Mouse (Mus musculus): Measurements from ENCODE around the gene Glyr1.

Glyr1 gene

GRCm38 (mm10) chr16:5049774-5050234 is at the start of gene Glyr1, which contains the start of gene Ubn1:
TSS of gene Glyr1 (minus strand) at chr16:5049863.
TSS of gene Ubn1 (plus strand) at chr16:5050057.
- DNase-seq, result peak; percentile 100

DNA sequence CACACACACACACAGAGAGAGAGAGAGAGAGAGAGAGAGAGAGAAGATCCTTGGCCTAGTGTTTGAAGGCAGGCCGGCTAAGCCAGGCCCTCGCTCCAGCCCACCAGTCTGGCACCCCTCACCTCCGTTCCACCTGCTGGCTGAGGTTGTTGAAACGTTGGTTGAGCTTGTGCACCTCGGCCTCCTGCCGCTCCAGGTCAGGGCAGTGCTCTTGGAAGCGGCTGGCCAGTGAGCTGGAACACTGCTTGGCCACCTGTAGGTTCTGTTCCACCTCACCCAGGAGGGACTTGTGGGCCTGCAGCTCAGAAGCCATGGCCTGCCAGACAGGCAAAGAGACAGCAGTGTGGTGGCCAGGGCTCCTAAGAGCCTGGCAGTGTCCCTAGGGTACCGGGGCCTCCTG is 46.8 kb upstream of the Glyr1 start:
- no peak for DNase-seq

DNA sequence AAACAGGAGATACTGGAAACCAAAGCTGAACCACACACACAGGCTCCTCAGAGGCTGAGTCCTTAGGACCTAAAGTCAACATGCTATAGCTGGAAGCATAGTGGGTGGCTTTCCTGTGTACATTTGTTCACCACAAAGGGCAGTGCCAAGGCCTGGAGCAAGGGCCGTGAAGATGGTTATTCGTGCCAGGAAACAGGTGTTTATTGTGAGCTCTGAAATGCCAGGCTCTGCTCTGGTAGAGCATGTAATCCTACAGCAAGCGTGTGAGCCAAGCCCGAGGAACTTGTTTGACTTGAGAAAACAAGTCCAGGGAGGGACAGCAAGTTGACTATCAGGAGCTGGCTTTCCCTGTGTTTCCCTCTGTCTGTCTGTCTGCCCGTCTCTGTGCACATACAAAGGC is 43.6 kb upstream of the Glyr1 start:
- DNase-seq, result no peak

DNA sequence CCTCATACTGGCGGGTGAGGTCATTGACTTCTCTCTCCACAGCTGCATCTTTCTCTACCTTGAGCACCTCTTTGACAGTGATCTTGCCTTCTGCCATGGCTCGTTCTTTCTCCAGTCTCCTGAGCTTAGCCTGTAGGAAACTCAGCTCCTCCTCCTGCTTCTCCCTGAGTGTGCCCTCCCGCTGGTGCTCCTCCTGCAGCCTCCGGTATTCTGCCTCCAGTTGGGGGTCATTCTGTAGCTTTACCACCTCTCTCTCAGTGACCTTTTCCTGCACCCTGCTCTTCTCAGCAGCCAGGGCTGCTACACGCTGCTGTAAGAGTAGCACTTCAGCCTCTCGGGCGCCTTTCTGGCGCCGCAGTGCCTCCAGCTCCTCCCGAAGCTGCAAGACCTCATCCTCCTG is 39.4 kb upstream of the Glyr1 start:
- no peak for DNase-seq

DNA sequence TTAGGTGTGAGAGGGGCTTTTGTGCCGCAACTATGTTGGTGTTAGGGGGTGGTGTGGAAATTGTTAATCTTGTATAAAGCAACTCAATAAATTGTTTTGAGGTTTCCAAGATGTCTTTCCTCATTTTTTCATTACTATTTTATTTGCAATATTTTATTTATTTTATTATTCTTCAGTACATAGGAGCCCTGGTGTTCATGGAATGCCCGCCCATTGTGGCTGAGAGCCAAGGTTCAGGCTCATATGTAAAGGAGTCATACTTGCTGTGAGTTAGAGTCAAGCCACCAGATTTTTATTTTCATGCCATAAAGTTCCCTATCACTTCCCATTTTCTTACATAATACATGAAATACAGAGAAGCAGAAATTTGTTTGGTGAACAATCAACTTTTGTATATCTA is 36.5 kb upstream of the Glyr1 start:
- DNase-seq, result no peak

GRCm38 (mm10) chr16:5085196-5085595 is 35.5 kb upstream of the Glyr1 start:
- no peak for DNase-seq

DNA sequence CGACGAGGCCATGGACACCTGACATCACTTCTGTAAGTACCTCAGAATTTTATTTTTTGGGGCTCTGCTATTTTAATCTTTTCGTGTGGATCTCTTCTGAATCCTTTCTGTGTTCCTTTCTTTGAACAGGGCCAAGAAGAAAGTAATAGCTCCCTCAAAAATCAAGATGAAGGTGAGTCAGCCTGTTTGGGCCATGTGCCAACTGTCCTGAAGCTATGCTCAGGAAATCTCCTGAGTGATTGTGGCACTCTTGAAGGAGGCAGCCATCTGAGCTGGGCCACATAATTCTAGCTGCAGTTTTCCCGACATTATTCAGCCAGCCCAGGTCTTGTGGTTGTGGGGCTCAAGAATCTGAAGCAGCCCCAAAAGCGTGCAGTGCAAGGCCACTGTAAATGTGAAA is 24.7 kb upstream of the Glyr1 start:
- DNase-seq, result peak; percentile 41

DNA sequence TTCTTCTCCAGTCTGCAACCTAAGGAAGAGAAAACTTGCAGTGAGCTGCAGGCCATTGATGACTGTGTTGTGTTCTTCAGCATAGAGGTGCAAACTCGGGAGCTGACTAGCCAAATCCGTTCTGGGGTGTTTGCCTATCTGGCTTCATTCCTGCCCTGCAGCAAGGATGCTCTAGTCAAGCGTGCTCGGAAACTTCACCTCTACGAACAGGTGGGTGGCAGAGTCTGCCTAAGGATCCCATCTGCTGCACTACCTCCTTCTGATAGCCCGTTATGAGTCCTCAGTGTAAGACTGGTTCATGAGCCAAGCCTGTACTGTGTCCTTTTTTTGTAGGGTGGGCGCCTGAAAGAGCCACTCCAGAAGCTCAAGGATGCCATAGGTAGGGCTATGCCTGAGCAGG is 22.3 kb upstream of the Glyr1 start:
- DNase-seq, result no peak

DNA sequence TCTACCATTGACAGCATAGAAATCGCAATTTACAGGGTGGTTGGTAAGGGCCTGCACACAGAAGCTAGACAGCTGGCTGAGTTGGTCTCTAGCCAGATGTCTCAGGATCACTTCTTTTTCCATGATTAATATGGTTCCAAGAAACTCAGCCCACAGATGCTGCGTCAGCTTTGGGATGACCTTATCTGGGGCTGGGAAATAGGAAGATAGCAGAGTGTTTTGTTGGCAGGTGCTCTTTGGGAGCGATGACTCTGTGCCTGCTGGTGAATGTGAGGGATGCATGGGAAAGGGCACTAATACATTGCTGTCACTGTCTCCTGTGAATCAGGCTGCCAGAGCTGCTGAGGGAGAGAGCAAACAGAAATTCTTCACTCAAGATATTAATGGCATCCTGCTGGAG is 20.7 kb upstream of the Glyr1 start:
- DNase-seq, result peak; percentile 55

GRCm38 (mm10) chr16:5063472-5063871 is 13.8 kb upstream of the Glyr1 start:
- DNase-seq, result no peak

- DNase-seq, result no peak
Observed at GRCm38 (mm10) chr16:5058114-5058513, 8.5 kb upstream of the Glyr1 start.

DNA sequence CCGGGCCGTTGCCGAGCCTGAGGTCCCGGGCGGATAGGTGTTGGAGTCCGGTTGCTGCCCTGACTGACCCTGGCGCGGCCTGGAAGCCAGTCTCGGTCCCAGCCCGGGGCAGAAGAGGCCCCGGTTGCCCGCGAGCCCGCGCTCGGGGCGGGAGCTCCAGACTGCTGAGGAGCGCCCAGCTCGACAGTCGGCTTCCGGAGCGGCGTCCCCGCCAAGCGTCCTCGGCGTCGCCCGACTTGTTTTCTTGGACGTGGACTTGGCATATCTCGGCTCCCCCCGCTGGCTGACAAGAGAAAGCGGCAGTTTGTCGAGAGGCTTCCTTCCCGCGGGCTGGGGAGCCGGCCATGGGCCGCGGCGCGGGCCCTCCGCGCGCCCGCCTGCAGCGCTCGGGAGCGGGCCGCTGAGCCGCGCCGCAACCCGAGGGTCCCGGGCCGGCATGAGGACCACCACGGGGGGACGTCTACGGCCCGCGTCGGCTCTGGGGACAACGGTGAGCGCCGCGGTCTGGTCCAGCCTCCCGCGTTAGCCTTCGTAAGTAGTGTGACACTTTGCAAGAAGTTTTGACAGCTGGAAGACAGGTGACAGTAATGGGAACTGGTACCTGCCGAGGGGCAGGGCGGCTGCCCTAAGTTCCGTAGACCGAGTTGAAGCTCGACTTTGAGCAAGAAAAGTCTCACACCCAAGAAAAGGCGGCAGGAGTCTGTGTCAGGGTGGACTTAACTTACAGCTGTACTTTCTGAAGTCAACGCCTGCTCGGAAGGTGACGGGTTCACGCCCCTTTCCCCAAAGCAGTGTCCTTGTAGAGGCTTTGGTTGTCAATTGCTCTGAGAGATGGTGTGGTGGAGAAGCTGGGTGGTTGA is 818 bp upstream of the Glyr1 start:
- DNase-seq, result peak; percentile 77

DNA sequence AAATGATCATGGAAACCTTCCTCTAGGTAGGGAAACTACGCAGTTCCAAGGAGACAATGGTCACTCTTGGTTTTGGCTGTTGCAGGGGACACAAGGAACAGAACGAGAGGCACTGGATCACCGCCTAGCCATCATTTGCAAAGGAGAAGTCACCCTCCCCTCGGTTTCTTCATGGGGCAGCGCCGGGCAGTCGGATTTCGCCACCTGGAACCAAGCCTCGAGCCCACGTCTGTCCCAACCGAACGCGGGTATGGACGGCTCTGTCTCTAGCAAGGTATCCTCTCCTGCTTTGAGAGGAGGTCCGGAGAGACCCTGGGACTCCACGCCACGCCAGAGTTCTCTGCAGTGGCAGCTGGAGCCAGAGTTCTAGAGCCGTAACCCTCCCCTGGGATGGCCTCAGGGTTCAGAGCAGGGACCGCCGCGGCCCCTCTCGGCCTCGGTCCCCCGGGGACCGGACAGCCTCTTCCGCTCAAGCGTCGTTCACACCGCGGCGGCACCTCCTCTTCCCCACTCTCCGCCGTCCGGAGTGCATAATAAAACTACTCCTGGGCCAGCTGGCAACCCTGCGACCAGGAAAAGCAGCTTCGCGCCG is 385 bp downstream of the Glyr1 start:
- peak; percentile 6 for DNase-seq

GRCm38 (mm10) chr16:5045322-5045721 is 4.3 kb downstream of the Glyr1 start:
- DNase-seq, result no peak

- no peak for DNase-seq
Observed at GRCm38 (mm10) chr16:5036649-5037234, 12.9 kb downstream of the Glyr1 start.

- DNase-seq, result no peak
Observed at GRCm38 (mm10) chr16:5035591-5035990, 14.1 kb downstream of the Glyr1 start.

GRCm38 (mm10) chr16:5029847-5030246 is 19.8 kb downstream of the Glyr1 start:
- DNase-seq, result no peak

DNA sequence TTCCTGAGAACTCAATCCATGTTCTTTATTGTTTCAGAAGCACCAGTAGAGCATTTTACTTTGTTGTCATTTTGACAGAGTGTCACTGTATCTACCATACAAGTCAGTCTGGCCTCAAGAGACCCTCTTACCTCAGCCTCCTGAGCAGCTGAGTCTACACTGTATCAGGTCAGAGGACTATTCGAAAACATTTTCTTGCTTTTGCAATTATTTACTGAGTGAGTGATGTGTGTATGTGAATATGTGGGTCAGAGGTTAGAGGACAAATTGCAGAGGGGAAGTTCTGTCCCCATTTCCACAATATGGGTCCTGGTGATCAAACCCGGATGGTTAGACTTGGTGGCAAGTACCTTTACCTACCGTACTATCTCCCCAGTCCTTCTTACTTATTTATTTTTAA is 25.6 kb downstream of the Glyr1 start:
- DNase-seq, result no peak

- no peak for DNase-seq
Observed at GRCm38 (mm10) chr16:5014578-5014977, 35.1 kb downstream of the Glyr1 start.

- DNase-seq, result peak; percentile 100
Observed at GRCm38 (mm10) chr16:5013054-5013838, 36.4 kb downstream of the Glyr1 start, which contains the start of gene Rogdi. TSS of gene Rogdi (minus strand) at chr16:5013553.

GRCm38 (mm10) chr16:5012036-5013005 is 37.3 kb downstream of the Glyr1 start:
- no peak for DNase-seq

- DNase-seq, result no peak
Observed at GRCm38 (mm10) chr16:5011285-5011684, 38.4 kb downstream of the Glyr1 start.
